Mouse (Mus musculus) embryonic facial prominence, embryonic 10.5 days (tissue): Measurements from ENCODE around the gene Rpl18a. TPM values are rescaled to one million over a fixed set of nuclear protein-coding genes. Genes with fewer than 3 reads are reported as not detected.
"Not testable (repeated sequence)": the region's sequence is repeated elsewhere in the genome, so short reads cannot be mapped to it uniquely, and the experiment has no call there.

ENCODE experiments used
- DNase-seq: peaks from one replicate; pipeline ENCODE4 v3.0.0-alpha.2; 2017; ENCODE audit warnings: low spot score
- H3K27ac ChIP-seq: fragments of 300-500 bp; sonication (generic); replicated peaks from 2 replicates; pipeline ENCODE4 v1.5.1; 2016; ENCODE audit warnings: mild to moderate bottlenecking
- H3K27me3 ChIP-seq: fragments of 300-500 bp; sonication (generic); replicated peaks from 2 replicates; pipeline ENCODE4 v1.6.1; 2016; ENCODE audit warnings: low read depth, mild to moderate bottlenecking; ENCODE audit not compliant: poor library complexity, severe bottlenecking
- H3K36me3 ChIP-seq: fragments of 300-500 bp; sonication (generic); replicated peaks from 2 replicates; pipeline ENCODE4 v1.6.1; 2016; ENCODE audit warnings: mild to moderate bottlenecking, moderate library complexity
- H3K4me1 ChIP-seq: fragments of 300-500 bp; sonication (generic); 2 replicates; pipeline ENCODE4 v1.6.1; 2016
- H3K4me3 ChIP-seq: fragments of 300-500 bp; sonication (generic); 2 replicates; pipeline ENCODE4 v1.5.1; 2016; ENCODE audit warnings: mild to moderate bottlenecking, moderate library complexity
- H3K9me3 ChIP-seq: fragments of 300-500 bp; sonication (generic); 2 replicates; pipeline ENCODE4 v1.6.1; 2016; ENCODE audit warnings: mild to moderate bottlenecking
- WGBS: fragments of 180-500 bp; shearing (Covaris S2); methylation state at CpG from one replicate; pipeline ENCODE4 v1.1.7; 2016; 5-methylcytosine and 5-hydroxymethylcytosine counted together
- polyA plus RNA-seq: library from polyadenylated mRNA; unstranded; fragments of >200 nt; fragmentation: Nextera tagmentation; extraction: Ambion mirVana; gene quantifications from 2 replicates; pipeline ENCODE4 v1.2.1, GENCODE M21; 2016

The Rpl18a gene
- polyA plus RNA-seq, 1 experiment from 2014 or later = 3,888 TPM

GRCm38 (mm10) chr8:70900872-70901387 is 3.7 kb upstream of the Rpl18a start:
- no peak for DNase-seq
- Histone ChIP-seq H3K36me3 (peaks cover 4% of the 10 kb centered on the region), H3K4me3 (no peak overlapping the region), H3K9me3 (no peaks in the 10 kb centered on the region), H3K4me1 (peaks cover 23% of the 10 kb centered on the region), H3K27ac (no peak overlapping the region), H3K27me3 (peaks cover 10% of the 10 kb centered on the region; the same call in 1 of the 2 replicates)
- 83% methylated on average over 2 of the region's 2 CpGs for WGBS

- WGBS = 89% methylated on average over 2 of the region's 2 CpGs
- H3K27ac ChIP-seq = no peak overlapping the region
- DNase-seq = no peak
- peaks cover 22% of the 10 kb centered on the region for H3K36me3 ChIP-seq
- H3K4me1 ChIP-seq = peaks cover 29% of the 10 kb centered on the region
- H3K4me3 ChIP-seq = no peak overlapping the region
- H3K9me3 ChIP-seq = no peaks in the 10 kb centered on the region
- H3K27me3 ChIP-seq = peaks cover 19% of the 10 kb centered on the region; the same call in 1 of the 2 replicates
Measured at GRCm38 (mm10) chr8:70899226-70899625, 2.0 kb upstream of the Rpl18a start.

GRCm38 (mm10) chr8:70898661-70899198 is 1.5 kb upstream of the Rpl18a start:
- H3K27me3 ChIP-seq = peaks cover 24% of the 10 kb centered on the region; the same call in 1 of the 2 replicates
- H3K4me1 ChIP-seq = peaks cover 29% of the 10 kb centered on the region
- H3K27ac ChIP-seq = peak overlapping the region; percentile 98
- DNase-seq = no peak
- 66% methylated on average over 2 of the region's 2 CpGs for WGBS
- peaks cover 26% of the 10 kb centered on the region for H3K36me3 ChIP-seq
- H3K9me3 ChIP-seq = no peaks in the 10 kb centered on the region
- peak overlapping the region; percentile 88 for H3K4me3 ChIP-seq

GRCm38 (mm10) chr8:70897681-70898413 is 635 bp upstream of the Rpl18a start:
- Histone ChIP-seq H3K27me3 (peaks cover 29% of the 10 kb centered on the region), H3K4me3 (peak overlapping the region; percentile 88), H3K4me1 (peaks cover 32% of the 10 kb centered on the region), H3K9me3 (no peaks in the 10 kb centered on the region), H3K27ac (peak overlapping the region; percentile 98), H3K36me3 (peaks cover 34% of the 10 kb centered on the region)
- under 1% methylated on average over 20 of the region's 20 CpGs for WGBS
- peak; percentile 87 for DNase-seq

GRCm38 (mm10) chr8:70896316-70897020 is 744 bp downstream of the Rpl18a start:
- Histone ChIP-seq H3K9me3 (no peaks in the 10 kb centered on the region), H3K27me3 (peaks cover 37% of the 10 kb centered on the region), H3K27ac (peak overlapping the region; percentile 98), H3K4me1 (peaks cover 46% of the 10 kb centered on the region), H3K36me3 (peaks cover 34% of the 10 kb centered on the region), H3K4me3 (peak overlapping the region; percentile 88)
- no peak for DNase-seq
- 5% methylated on average over 25 of the region's 25 CpGs for WGBS

GRCm38 (mm10) chr8:70895571-70896259 is 1.5 kb downstream of the Rpl18a start:
- Histone ChIP-seq H3K4me1 (peaks cover 51% of the 10 kb centered on the region), H3K4me3 (peak overlapping the region; percentile 88), H3K27me3 (peaks cover 44% of the 10 kb centered on the region), H3K27ac (peak overlapping the region; percentile 98; the same call in 1 of the 2 replicates), H3K36me3 (peaks cover 34% of the 10 kb centered on the region)
- WGBS = 85% methylated on average over 24 of the region's 24 CpGs
- DNase-seq, H3K9me3 ChIP-seq: not testable (repeated sequence)

- peaks cover 52% of the 10 kb centered on the region for H3K27me3 ChIP-seq
- H3K27ac ChIP-seq = no peak overlapping the region
- H3K9me3 ChIP-seq = no peaks in the 10 kb centered on the region
- H3K4me3 ChIP-seq = 0 out of 2 replicates have a peak overlapping the region, but pooled peaks have one; percentile 88
- 90% methylated on average over 8 of the region's 8 CpGs for WGBS
- DNase-seq = no peak
- peaks cover 51% of the 10 kb centered on the region for H3K4me1 ChIP-seq
- H3K36me3 ChIP-seq = peaks cover 34% of the 10 kb centered on the region
Measured at GRCm38 (mm10) chr8:70894771-70895545, 2.3 kb downstream of the Rpl18a start.

- 67% methylated on average over 2 of the region's 2 CpGs for WGBS
- DNase-seq = no peak
- Histone ChIP-seq H3K27me3 (peaks cover 58% of the 10 kb centered on the region), H3K4me3 (no peak overlapping the region), H3K9me3 (no peaks in the 10 kb centered on the region), H3K36me3 (peaks cover 34% of the 10 kb centered on the region), H3K4me1 (peaks cover 51% of the 10 kb centered on the region), H3K27ac (no peak overlapping the region)
Measured at GRCm38 (mm10) chr8:70894385-70894720, 2.9 kb downstream of the Rpl18a start.

GRCm38 (mm10) chr8:70893656-70894384 is 3.4 kb downstream of the Rpl18a start:
- 29% methylated on average over 12 of the region's 12 CpGs for WGBS
- DNase-seq = peak; percentile 89
- Histone ChIP-seq H3K27ac (no peak overlapping the region), H3K36me3 (peaks cover 34% of the 10 kb centered on the region), H3K4me1 (peaks cover 50% of the 10 kb centered on the region), H3K4me3 (peak overlapping the region; percentile 8; the same call in 1 of the 2 replicates), H3K9me3 (no peaks in the 10 kb centered on the region), H3K27me3 (peaks cover 63% of the 10 kb centered on the region)

GRCm38 (mm10) chr8:70892896-70893655 is 4.1 kb downstream of the Rpl18a start:
- 26% methylated on average over 20 of the region's 20 CpGs for WGBS
- DNase-seq = no peak
- H3K27ac ChIP-seq = no peak overlapping the region
- peaks cover 43% of the 10 kb centered on the region for H3K4me1 ChIP-seq
- peaks cover 71% of the 10 kb centered on the region for H3K27me3 ChIP-seq
- H3K36me3 ChIP-seq = peaks cover 34% of the 10 kb centered on the region
- H3K9me3 ChIP-seq = no peaks in the 10 kb centered on the region
- peak overlapping the region; percentile 50 for H3K4me3 ChIP-seq
